Mouse (Mus musculus) kidney, embryonic 15.5 days (tissue): ENCODE data around the gene Cbx7. TPM values are rescaled to one million over a fixed set of nuclear protein-coding genes. Genes with fewer than 3 reads are reported as not detected.

Experiments
- ATAC-seq: fragments of 200-750 bp; cut with Nextera tagmentation; replicated peaks from 2 replicates; pipeline ENCODE4 v1.8.0; 2017; ENCODE audit warnings: moderate TSS enrichment; ENCODE audit not compliant: low FRiP score
- H3K27ac ChIP-seq: fragments of 300-500 bp; sonication (generic); 2 replicates; pipeline ENCODE4 v1.5.1; 2015; ENCODE audit warnings: mild to moderate bottlenecking, inconsistent platforms
- H3K27me3 ChIP-seq: fragments of 300-500 bp; sonication (generic); 2 replicates; pipeline ENCODE4 v1.6.1; 2015; ENCODE audit warnings: inconsistent platforms
- H3K36me3 ChIP-seq: fragments of 300-500 bp; sonication (generic); 2 replicates; pipeline ENCODE4 v1.6.1; 2015; ENCODE audit warnings: inconsistent platforms
- H3K4me1 ChIP-seq: fragments of 300-500 bp; sonication (generic); 2 replicates; pipeline ENCODE4 v1.6.1; 2015; ENCODE audit warnings: inconsistent platforms
- H3K4me2 ChIP-seq: fragments of 300-500 bp; sonication (generic); 2 replicates; pipeline ENCODE4 v1.6.1; 2015; ENCODE audit warnings: moderate library complexity, mild to moderate bottlenecking, inconsistent platforms
- H3K4me3 ChIP-seq: fragments of 300-500 bp; sonication (generic); replicated peaks from 2 replicates; pipeline ENCODE4 v1.5.1; 2015; ENCODE audit warnings: mild to moderate bottlenecking, inconsistent platforms
- H3K9ac ChIP-seq: fragments of 300-500 bp; sonication (generic); 2 replicates; pipeline ENCODE4 v1.6.1; 2015; ENCODE audit warnings: mild to moderate bottlenecking, inconsistent platforms
- H3K9me3 ChIP-seq: fragments of 300-500 bp; sonication (generic); replicated peaks from 2 replicates; pipeline ENCODE4 v1.6.1; 2016; ENCODE audit warnings: inconsistent platforms
- WGBS: fragments of 180-500 bp; shearing (Covaris S2); methylation state at CpG from one replicate; pipeline ENCODE4 v1.1.7; 2015; ENCODE audit warnings: mixed read lengths; 5-methylcytosine and 5-hydroxymethylcytosine counted together
- polyA plus RNA-seq: library from polyadenylated mRNA; unstranded; fragments of >200 nt; fragmentation: Nextera tagmentation; extraction: Ambion mirVana; gene quantifications from 2 replicates; pipeline ENCODE4 v1.2.1, GENCODE M21; 2015

The Cbx7 gene
- polyA plus RNA-seq, 1 experiment from 2014 or later: 2.9 TPM

DNA sequence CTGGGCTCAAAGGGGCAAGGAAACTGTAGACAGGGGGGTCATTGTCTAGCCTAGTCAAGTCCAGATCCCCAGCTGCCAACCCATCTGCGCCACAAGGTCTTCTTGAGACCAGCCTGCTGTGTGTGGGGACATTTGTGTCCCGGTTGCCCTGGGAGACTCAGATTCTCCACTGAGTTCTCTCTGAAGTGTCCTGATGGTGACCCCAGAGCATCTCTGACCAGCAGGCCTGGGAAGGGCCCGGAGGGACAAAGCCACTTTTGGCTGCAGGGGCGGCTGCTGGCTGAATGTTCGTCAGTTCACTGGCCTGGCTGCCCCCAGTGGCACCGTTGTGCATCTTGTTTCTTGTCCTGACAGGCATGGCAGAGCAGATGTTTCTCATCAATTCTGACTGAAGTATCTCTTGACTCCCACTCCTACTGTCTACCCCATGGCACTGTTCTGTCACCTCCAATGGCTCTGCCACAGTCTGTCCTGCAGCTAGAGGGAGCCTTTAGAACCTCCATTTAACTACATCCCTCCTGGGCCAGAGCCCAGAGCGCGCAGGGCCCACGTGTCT is 9.5 kb downstream of the Cbx7 start:
- Histone ChIP-seq H3K4me2 (no peak overlapping the region), H3K36me3 (no peaks in the 10 kb centered on the region), H3K4me3 (no peak overlapping the region), H3K9me3 (peaks cover 2% of the 10 kb centered on the region; the same call in 1 of the 2 replicates), H3K4me1 (0 out of 2 replicates have a peak, but pooled peaks cover 2% of the 10 kb centered on the region), H3K27ac (no peak overlapping the region), H3K27me3 (no peaks in the 10 kb centered on the region), H3K9ac (no peak overlapping the region)
- WGBS: 54% methylated on average over 9 of the region's 9 CpGs
- ATAC-seq: peak; percentile 58; the same call in 1 of the 2 replicates

DNA sequence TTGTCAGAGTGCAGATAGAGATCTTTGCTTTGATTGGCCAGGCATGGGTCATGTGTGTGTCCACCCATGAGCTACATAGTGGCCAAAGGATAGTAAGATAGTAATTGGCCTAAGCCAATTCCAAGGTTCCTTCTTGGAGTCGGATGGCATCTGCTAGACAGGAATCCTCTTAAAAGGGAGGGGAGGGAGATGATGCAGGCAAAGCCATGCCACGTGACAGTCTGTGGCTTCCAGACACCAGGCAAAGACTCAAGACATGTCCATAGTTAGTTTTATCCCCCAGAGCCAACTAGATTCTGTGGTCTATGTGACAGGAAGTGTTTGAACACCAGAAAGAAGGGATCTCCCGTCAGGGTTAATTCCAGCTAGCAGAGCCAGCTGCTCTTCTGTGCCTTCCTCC is 12.5 kb downstream of the Cbx7 start:
- WGBS: 55% methylated on average over 3 of the region's 3 CpGs
- Histone ChIP-seq H3K9me3 (no peaks in the 10 kb centered on the region), H3K4me3 (no peak overlapping the region), H3K9ac (no peak overlapping the region), H3K36me3 (no peaks in the 10 kb centered on the region), H3K4me1 (peaks cover 3% of the 10 kb centered on the region; the same call in 1 of the 2 replicates), H3K27me3 (no peaks in the 10 kb centered on the region), H3K27ac (no peak overlapping the region), H3K4me2 (no peak overlapping the region)
- ATAC-seq: no peak

DNA sequence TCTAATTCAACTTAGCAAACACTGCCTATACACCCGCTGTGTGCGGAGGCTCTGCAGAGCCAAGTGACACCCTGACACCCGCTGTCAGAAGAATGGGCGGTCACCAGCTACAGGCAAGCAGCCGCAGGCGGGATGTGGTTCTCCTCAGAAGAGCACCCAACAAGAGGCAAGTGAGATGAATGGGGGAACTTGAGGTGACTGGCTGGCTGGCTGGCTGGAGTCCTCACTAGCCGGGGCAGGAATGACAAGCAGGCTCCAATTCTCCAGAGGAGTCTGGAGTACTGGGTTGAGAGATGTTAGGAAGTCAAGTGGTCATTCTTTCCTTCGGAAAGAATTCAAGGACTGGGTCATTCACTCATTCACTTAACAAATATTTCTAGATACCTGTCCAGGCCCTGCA is 14.4 kb downstream of the Cbx7 start:
- 83% methylated on average over 8 of the region's 8 CpGs for WGBS
- ATAC-seq: no peak
- Histone ChIP-seq H3K27ac (no peak overlapping the region), H3K4me1 (peaks cover 22% of the 10 kb centered on the region), H3K36me3 (no peaks in the 10 kb centered on the region), H3K9ac (no peak overlapping the region), H3K9me3 (no peaks in the 10 kb centered on the region), H3K4me3 (no peak overlapping the region), H3K27me3 (0 out of 2 replicates have a peak, but pooled peaks cover 3% of the 10 kb centered on the region), H3K4me2 (no peak overlapping the region)

DNA sequence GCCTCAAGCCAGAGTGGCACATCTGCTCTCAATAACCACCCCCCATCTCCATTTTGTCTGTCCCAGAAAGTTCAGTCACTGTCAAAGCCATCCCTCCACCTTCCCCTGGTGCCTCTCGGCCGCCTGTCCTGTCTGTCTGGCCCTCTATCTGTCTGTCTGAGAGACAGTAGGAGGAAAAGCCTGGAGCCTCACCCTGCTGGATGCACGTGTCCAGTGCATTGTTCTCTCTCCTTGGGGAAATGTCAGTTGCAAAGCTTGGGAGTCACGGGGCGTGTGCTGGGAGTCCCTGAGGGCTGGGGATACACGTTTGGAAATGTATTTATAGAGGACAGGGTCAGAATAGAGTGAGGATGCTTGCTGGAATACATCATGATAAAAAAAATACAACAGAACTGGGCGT is 17.4 kb downstream of the Cbx7 start:
- H3K27ac ChIP-seq: 0 out of 2 replicates have a peak overlapping the region, but pooled peaks have one; percentile 22

DNA sequence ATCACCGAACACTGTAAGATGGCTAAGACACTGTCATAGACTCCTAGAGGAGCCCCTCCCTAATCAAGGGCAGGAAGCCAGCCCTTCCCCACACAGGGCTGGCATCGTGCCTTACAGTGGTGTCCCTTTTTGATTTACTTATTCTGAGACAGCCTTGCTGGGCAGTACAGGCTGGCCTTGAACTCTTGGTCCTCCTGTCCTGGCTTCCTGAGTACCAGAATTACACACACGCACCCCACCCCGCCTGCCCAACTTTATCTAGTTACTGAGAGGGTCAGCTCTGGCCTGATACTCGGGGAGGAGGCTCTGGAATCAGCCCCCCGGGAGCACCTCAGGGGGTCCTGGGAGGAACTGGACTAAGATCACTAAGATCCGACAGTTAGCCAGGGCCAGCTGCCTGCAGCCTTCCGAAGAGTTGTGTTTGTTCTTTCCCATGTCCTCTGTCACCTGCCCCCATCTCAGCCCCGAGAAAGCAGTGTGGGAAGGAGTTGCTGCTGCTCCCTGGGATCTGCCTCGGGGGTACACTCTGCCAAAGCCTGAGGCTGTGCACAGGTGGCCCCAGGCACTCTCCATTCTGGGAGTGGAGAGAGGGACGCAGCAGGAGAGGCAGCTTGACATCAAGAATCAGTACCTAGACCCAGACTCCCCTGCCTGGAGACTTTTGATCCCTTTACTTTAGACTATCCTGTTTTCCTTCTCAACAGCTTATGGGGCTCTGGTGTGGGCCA is 18.3 kb downstream of the Cbx7 start:
- 46% methylated on average over 11 of the region's 11 CpGs for WGBS
- Histone ChIP-seq H3K4me3 (no peak overlapping the region), H3K27ac (peak overlapping the region; percentile 77), H3K4me1 (peaks cover 43% of the 10 kb centered on the region), H3K9me3 (no peaks in the 10 kb centered on the region), H3K27me3 (0 out of 2 replicates have a peak, but pooled peaks cover 3% of the 10 kb centered on the region), H3K4me2 (0 out of 2 replicates have a peak overlapping the region, but pooled peaks have one; percentile 73), H3K9ac (no peak overlapping the region), H3K36me3 (no peaks in the 10 kb centered on the region)
- no peak for ATAC-seq

More for the DNA sequence above, 17.4 kb downstream of the Cbx7 start:
- 77% methylated on average over 7 of the region's 7 CpGs for WGBS
- Histone ChIP-seq H3K4me2 (no peak overlapping the region), H3K36me3 (no peaks in the 10 kb centered on the region), H3K4me1 (peaks cover 43% of the 10 kb centered on the region), H3K4me3 (no peak overlapping the region), H3K9me3 (no peaks in the 10 kb centered on the region), H3K9ac (no peak overlapping the region), H3K27me3 (0 out of 2 replicates have a peak, but pooled peaks cover 3% of the 10 kb centered on the region)
- no peak for ATAC-seq

DNA sequence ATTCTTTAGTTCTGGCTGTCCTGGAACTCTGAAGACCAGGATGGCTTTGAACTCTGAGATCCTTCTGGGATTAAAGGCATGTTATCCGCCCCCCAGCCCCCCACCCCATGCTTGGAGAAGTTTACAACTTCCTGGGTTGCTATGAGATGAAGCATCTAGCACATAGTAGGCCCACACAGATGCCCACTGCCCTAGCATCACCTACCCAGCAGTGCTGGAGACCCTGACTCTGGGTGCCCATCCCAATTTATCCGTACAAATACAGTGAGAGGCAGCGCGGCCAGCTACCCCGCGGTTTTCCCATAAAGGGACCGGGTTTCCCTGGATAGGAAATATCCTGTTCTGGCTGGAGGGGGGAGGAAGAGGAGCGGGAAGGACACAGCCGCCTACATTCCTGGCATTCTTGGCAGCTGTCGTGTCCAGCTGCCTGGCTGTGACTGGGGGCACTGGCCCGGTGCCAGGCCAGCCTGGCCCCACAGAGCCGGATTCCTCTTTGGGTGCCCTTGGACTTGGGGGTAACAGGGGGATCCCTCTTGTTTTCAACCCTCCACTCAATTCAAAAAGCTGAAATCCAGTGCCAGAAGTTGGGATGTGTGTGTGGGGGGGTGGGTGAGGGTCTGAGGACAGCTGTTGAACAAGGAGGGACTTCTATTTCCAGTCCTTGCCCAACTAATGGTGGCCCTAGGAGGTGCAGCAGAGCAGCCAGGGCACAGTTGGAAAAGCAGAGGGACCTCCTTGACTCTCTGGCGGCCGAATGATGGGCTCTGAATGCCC is 19.0 kb downstream of the Cbx7 start:
- peak overlapping the region; percentile 77 for H3K27ac ChIP-seq
- peak; percentile 52; the same call in 1 of the 2 replicates for ATAC-seq
- H3K27me3 ChIP-seq: 0 out of 2 replicates have a peak, but pooled peaks cover 3% of the 10 kb centered on the region
- H3K4me3 ChIP-seq: no peak overlapping the region
- H3K36me3 ChIP-seq: no peaks in the 10 kb centered on the region
- H3K9ac ChIP-seq: peak overlapping the region; percentile 21; the same call in 1 of the 2 replicates
- peak overlapping the region; percentile 73 for H3K4me2 ChIP-seq
- 41% methylated on average over 14 of the region's 14 CpGs for WGBS
- peaks cover 43% of the 10 kb centered on the region for H3K4me1 ChIP-seq
- no peaks in the 10 kb centered on the region for H3K9me3 ChIP-seq

DNA sequence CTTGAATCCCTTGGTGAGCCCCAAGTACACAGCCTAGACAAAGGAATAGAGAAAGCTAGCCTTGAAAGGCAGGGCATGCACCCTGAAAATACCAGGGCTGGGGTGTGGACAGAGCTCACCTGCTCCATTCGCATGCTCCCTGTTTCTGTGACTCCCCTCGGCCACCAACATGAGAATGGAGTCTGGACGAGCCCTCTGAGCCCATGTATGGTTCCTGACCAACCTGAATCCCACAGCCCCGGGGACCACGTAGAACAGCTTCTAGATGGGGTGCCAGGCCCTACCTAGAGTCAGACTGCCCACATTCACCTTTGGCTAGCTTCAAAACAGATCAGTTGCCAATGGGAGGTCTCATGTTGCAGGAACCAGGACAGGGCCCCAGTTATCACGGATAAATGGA is 19.7 kb downstream of the Cbx7 start:
- Histone ChIP-seq H3K9ac (0 out of 2 replicates have a peak overlapping the region, but pooled peaks have one; percentile 12), H3K36me3 (no peaks in the 10 kb centered on the region), H3K4me3 (no peak overlapping the region), H3K4me1 (peaks cover 44% of the 10 kb centered on the region), H3K27ac (peak overlapping the region; percentile 77), H3K27me3 (0 out of 2 replicates have a peak, but pooled peaks cover 3% of the 10 kb centered on the region), H3K9me3 (no peaks in the 10 kb centered on the region), H3K4me2 (peak overlapping the region; percentile 73)
- WGBS: 59% methylated on average over 6 of the region's 6 CpGs
- no peak for ATAC-seq

DNA sequence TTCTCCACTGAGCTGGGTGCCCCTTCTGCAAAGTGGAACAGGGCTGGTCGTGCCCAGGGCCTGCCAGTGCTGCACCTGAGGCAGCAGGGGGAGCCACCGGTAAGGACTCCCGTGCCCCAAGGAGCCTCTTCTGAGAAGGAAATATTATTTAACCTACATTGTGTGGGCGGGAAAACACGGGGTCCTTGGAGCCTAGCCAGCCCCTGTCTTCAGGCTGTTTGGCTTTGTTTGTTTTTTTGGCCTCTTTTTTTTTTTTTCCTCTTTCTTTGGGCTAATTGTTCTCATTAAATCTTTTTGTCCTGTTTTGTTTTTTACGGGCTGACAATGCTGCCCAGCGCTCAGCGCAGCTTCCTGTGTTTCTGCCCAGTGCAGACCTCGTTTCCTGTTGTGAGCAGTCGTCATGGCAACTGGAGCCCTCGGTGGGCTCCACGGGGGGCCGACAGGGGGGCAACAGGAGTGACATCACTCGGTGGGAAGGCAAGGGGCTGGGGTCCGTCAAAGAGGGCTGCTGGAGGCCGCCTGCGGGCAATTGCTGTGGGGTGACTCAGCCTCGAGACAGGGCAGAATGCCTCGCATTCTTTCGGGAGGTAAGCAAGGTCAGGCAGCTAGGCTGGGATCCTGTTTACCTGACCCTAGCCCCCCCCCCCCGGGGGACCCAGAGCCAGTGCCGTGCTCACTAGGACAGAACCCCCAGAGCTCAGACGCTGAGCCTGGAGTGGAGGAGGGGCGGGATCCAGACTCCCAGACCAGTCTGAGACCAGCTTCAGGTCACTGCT is 20.5 kb downstream of the Cbx7 start:
- Histone ChIP-seq H3K4me1 (peaks cover 45% of the 10 kb centered on the region), H3K27ac (peak overlapping the region; percentile 77), H3K9ac (peak overlapping the region; percentile 12), H3K9me3 (no peaks in the 10 kb centered on the region), H3K4me2 (peak overlapping the region; percentile 73), H3K27me3 (0 out of 2 replicates have a peak, but pooled peaks cover 3% of the 10 kb centered on the region), H3K36me3 (no peaks in the 10 kb centered on the region), H3K4me3 (peak overlapping the region; percentile 37)
- WGBS: 2% methylated on average over 24 of the region's 24 CpGs
- peak; percentile 63 for ATAC-seq

DNA sequence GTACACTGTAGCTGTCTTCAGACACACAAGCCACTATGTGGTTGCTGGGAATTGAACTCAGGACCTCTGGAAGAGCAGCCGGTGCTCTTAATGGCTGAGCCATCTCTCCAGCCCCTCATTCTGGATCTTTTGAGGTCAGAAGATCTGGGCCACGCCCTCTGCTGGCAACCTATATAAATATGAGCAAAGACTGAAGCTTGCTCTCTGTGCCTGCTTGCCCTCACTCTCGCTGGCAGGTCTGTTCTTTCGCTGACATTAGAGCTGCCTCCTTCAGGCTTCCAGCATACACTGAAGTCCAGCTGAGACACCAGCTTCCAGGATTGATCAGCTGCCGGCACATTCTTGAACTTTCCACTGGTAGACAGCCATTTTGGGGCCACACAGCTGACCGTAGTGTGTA is 23.2 kb downstream of the Cbx7 start:
- Histone ChIP-seq H3K4me1 (peaks cover 37% of the 10 kb centered on the region), H3K4me2 (no peak overlapping the region), H3K27ac (no peak overlapping the region), H3K9me3 (no peaks in the 10 kb centered on the region), H3K4me3 (no peak overlapping the region), H3K9ac (no peak overlapping the region), H3K36me3 (no peaks in the 10 kb centered on the region), H3K27me3 (no peaks in the 10 kb centered on the region)
- WGBS: 74% methylated on average over 6 of the region's 6 CpGs
- ATAC-seq: no peak

DNA sequence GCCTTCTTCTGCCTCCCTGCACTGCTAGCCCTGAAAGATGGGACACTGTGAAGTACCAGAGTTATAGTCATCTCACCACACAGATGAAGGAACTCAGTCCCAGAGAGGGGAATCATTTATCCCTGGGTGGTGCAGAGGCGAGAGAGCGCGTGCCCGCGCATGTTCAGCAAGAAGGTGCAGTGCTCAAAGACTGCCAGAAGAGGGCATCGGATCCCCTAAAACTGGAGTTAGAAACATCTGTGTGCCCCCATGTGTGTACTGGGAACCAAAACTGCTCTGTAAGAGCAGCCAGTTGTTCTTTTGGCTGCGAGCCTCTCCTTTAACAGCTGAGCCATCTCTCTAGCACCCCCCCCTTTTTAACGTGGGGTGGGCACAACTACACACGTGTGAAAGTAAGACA is 24.1 kb downstream of the Cbx7 start:
- WGBS: 64% methylated on average over 9 of the region's 9 CpGs
- no peaks in the 10 kb centered on the region for H3K9me3 ChIP-seq
- peaks cover 28% of the 10 kb centered on the region for H3K4me1 ChIP-seq
- H3K4me3 ChIP-seq: no peak overlapping the region
- H3K27ac ChIP-seq: no peak overlapping the region
- no peaks in the 10 kb centered on the region for H3K27me3 ChIP-seq
- no peaks in the 10 kb centered on the region for H3K36me3 ChIP-seq
- H3K4me2 ChIP-seq: no peak overlapping the region
- ATAC-seq: no peak
- no peak overlapping the region for H3K9ac ChIP-seq

DNA sequence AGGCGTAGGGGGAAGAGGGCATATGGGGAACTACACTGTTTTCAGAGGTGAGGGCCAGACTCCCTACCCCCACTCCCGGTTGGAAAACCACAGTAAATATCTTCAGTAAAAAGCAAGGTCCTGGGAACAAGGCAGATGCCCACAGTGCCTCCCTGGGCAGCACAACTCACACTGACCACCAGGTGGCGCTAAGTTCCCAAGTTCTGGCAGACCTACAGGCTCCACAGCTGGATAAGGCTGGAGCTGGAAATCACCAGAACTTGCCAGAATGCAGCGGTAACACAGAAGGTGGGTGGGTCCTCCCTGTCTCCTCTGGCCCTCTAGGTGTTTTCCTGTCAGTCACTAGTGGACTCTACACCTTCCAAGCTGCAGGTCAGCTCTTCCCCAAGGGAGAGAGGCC is 24.9 kb downstream of the Cbx7 start:
- Histone ChIP-seq H3K9me3 (no peaks in the 10 kb centered on the region), H3K27ac (no peak overlapping the region), H3K4me1 (peaks cover 20% of the 10 kb centered on the region), H3K4me3 (no peak overlapping the region), H3K36me3 (no peaks in the 10 kb centered on the region), H3K27me3 (no peaks in the 10 kb centered on the region), H3K4me2 (no peak overlapping the region), H3K9ac (no peak overlapping the region)
- peak; percentile 87 for ATAC-seq
- 10% methylated on average over 4 of the region's 4 CpGs for WGBS
